Mouse (Mus musculus): ENCODE data around the gene Nmnat2.

The Nmnat2 gene

DNA sequence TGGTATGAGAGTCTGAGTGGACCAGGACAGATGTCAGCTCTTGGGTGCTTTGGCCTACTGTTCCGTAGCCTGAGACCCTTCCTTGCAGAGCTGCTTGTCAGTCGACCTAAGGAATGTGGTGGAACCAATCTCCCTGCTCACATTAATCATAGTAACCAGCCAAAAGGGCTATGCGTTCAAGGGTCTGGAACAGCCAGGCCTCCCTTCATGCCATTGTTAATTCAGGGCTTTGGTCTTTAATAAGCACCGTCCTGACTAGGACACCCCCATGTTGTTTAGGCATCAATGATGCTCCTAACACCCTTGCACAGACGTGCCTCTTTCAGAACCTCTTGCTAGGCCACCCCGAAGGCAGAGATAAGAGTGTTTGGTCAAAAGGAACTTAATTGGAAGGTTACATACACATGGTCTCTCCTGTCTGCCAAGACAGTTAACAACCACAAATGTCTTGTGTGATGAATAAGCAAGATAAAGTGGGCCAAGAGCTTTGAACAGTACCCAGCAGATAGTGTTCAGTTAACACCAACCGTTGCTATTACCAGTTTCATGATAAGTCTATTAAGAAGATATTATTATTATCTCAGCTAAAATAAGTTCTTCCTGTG is 66.3 kb downstream of the Nmnat2 start:
- no peak for DNase-seq

DNA sequence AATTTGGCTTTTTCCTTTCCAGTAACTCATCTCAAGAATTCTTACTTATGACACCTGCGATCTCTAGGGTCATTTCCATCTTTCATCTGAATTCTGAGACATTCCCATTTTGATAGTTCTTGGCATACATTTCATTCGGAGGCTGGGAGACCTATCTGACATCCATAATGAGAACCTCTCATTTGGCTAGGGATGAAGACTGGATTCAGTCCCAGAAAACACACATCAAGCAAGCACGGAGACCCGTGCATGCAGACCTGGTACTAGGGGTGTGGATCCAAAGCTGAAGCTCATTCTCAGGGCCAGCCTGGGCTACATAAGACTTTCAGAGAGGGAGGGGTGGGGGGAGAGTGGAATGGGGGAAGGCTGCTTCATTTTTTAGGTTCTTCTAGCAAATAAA is 68.2 kb downstream of the Nmnat2 start:
- DNase-seq, result no peak

DNA sequence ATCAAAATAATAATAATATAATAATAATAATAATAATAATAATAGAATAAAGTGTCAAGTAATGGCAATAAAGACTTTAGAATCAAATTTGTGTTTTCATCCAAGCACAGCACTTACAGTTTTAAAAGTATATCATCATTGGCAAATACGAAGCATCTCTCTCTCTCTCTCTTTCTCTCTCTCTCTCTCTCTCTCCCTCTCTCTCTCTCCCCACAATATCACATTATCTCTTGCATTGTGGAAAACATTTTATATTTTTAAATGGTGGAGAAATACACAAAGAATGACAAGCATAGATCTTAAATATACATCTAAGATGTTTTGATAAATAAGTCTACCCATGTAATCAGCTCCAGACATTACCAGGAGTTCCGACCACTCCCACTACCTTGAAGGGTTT is 69.1 kb downstream of the Nmnat2 start:
- DNase-seq, result no peak

DNA sequence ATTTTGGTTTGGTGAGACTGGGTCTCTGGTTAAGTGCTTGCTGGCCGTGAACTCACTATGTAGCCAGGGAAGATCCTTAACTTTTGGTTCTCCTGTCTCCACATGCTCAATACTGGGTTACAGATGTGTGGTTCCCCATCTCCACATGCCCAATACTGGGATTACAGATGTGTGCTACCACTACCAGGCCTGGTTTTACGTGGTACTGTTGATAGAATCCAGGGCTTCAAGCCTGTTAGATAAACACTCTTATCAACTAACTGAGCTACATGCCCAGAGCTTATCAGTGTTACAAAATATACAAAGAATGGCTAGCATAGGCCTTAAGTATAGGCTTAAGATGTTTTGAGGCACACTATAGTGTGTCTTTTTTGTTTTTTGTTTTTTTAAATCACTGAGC is 69.7 kb downstream of the Nmnat2 start:
- DNase-seq, result no peak

DNA sequence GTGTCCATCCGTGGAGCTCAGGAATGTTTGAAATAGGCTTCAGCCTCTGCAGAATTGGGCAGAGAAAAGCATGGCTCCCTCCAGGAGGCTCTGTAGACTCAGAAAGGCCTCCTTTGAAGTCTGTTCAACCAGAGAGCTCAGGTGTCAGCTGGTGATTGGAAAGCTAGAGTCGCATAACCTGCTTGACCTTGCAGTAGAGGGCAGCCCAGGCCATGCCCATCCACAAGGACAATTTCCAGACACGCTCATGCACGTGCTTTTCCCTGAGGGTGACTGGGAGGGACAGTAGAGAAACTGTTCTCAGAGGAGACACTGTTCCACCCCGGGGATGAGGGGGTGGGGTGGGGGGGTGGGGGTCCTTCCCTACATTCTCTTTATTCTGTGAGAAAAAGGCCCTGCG is 76.6 kb downstream of the Nmnat2 start:
- DNase-seq, result no peak

DNA sequence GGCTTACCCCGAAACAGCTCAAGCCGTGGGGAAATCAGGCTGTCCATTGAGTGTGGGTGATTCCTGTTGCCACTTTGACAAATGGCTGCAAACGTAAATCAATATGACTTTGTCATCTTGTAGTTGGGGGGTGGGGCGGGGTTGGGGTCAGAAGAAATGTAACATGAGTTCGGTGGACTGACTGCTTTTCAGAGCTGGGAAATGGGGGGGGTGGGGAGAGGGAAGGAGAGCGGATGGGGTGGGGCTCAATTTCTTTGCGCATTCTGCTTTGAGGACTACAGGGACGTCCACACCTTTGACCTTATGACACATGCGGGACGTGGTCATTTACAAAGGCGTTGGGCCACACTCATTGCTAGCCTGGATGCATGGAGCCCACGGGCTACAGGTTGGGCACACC is 77.2 kb downstream of the Nmnat2 start:
- no peak for DNase-seq

DNA sequence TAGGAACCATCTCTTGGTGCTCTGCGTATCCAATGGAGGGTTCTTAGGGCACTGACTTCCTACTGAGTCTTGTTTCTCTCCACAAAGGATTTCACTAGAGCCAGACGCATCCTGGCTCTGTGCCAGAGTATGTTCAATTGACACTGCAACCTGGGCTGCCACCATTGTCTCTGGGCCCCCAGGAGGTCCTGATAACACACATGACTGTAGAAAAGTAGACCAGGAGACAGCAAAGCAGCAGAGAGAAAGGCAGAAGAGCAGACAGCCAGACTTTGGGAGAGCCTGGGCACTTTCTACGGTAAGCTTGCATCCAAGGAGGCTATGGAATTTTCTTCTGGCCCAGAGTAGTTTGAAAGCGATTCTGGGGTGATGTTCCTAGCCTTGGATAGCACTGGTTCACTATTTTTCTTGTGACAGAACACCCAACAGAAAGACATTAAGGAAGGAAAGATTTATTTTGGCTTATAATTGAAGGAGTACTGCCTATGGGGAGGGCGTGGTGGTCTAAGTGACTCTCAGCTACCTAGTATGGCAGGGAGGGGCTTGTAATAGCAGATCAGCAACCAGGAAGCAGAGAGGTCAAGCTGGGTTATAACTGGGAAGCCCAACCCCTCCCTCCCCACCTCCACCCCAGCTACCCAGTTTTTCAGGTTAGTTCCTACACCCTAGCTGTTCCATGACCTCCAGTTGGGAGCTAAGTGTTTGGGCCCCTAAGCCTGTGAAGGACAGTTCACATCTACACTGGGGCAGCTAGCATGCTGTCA is 78.5 kb downstream of the Nmnat2 start:
- DNase-seq, result no peak

DNA sequence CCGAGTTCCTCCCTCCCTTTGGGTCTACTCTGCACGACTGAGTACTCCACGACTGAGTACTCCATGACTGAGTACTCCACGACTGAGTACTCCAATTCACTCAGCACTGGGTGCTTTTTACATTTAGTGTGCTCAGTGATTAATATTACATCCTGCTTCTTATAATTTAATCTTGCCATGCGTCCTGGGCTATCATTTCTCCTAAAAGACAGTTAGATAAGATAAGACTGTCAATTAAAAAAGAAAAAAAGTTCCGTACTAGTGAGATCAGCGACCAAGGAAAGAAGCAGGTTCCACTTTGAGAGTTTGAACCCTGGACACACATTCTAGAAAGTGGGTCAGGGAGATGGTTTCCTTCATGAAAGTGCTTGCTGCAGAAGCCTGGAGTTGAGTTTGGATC is 79.3 kb downstream of the Nmnat2 start:
- DNase-seq, result no peak

DNA sequence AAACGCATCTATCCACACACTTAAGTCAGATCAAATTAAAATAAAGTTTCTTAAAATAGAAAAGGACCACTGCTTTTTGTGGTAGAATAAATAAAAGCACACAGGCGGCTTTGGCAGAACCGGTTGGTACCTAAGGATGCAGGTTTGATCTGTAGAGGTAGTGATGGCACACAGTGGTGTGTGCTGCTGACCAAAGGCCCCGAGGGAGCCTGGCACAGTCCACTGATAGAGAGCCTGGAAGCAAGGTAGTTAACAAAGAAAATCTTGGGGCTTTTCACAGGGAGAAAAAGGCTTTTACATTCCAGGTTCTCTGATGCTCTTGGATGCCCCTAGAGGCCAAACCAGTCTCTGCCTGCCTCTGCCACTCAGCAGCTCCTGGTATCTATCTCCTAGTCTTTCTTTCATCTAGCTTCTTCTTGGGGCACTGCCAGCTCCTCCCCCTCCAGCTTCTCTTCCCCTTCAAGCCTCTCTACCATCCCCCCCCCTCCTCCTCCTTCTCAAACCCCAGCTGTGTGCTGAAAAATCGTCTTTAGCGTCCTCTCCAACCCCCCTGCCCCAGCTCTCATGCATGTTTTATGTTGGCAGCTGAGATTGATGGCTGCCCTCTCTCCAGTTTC is 80.6 kb downstream of the Nmnat2 start:
- peak; percentile 74 for DNase-seq

DNA sequence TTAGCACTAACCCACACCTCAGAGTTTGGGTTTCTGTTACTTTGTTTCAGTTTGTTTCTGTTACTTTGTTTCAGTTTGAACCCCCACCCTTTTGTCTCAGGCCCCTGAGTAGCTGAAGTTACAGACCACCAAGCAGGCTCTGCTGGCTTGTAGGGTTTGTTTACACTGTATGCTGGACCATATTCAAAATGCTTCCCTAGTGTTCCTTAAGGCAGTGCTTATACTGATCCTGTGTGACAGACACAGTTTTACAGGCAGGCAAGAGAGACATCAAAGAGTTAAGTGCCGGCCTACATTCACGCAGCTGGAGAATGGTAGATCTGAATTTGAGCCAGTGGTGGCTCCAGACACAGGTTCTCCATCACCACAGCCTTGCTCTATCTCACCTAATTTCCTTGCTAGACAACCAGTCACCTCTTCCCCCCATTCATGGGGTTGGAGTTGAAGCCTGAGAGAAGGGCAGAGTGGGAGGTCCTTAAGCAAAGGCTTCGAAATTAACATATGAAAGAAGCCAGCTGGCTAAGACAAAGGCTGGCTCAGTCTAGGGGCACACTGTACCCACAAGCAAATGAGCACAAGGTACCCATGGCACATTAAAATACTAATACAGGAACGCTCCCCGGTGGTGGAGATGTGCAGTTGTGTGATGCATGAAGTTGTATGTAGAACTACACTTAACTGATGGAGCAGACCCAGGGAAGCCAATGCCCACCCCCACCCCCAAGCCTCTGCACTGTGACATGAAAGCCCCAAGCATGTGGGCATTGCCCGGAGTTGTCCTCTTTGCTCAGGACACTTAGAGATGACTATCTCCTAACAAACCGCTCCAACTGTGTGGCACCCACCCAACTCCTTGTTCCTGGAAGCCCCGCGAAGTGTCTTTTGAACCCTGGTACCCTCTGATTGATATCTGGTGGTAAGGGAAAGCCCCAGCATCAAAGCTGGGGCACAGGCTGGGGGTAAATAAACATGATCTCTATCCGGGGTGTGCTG is 82.9 kb downstream of the Nmnat2 start:
- no peak for DNase-seq

DNA sequence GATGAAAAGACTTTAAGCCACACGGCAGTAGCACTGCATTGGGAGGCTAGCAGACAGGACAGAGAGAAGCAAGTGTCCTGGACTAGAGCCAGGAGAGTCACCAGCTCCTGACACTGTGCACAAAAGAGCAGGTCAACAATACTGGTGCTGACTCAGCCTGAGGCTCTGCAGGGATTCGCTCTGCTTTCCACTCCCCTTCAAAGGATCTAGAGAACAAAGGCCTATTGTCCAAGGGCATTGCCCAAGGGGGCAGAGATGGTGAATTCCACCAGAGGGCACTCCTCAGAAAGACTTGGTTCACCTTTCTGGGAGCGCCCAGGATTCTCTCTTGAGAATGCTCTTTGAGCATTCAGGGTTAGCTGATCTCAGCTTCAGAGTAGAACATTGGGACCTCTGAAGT is 85.3 kb downstream of the Nmnat2 start:
- DNase-seq, result peak; percentile 64

DNA sequence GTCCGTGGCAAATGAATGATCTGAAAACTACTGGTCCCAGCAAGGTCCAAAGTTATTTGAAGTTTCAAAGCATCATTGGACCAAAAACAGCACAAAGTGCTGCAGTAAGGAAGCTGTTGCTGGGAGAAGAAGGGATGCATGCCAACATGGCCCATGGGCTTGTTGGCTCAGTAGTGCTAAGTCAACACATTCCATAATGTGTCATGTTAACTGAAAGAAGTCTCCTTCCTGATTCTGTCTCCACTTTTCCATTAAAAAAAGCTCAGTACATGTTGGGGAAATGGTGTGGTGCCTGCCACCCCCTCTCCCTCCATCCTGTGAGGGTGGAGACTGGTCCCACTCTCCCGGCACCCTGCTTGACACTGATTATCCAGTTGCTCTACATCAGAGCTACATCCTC is 86.3 kb downstream of the Nmnat2 start:
- DNase-seq, result no peak

DNA sequence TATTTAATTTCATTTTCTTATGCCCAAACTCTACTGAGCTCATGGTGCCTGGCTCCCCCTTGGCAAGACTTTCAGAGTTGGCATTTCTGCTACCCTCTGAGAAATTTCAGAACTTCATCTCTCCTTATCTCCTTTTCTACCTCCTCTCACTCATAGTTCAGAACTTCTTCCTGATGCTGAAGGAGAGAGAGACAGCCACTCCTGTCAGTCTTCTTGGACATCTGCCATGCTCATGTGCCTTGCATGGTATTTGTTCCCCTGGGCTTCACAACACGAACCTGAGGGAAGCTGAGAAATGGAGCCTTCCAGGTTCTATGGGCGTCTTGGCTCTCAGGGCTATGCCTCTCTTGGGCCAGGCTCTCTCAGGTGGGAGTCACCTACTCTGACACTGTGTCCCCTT is 87.5 kb downstream of the Nmnat2 start:
- no peak for DNase-seq

DNA sequence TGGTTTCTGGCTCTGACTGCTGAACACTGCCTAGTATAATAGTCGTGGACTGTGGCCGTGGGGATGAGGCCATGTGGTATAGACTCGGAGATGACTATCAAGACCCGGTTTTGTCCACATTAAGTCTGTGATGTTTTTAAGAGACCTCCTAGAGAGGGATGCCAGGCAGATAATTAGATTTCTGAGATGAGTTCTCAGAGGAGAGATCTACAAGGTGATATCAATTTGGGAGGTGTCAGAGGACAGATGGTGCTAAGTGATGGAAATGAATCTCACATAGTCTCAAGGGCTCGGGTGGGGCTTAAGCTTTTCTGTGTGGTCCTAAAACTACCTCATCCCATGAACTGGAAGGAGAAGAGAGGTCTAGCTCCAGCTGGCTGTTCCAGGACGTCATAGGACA is 88.5 kb downstream of the Nmnat2 start:
- DNase-seq, result no peak

DNA sequence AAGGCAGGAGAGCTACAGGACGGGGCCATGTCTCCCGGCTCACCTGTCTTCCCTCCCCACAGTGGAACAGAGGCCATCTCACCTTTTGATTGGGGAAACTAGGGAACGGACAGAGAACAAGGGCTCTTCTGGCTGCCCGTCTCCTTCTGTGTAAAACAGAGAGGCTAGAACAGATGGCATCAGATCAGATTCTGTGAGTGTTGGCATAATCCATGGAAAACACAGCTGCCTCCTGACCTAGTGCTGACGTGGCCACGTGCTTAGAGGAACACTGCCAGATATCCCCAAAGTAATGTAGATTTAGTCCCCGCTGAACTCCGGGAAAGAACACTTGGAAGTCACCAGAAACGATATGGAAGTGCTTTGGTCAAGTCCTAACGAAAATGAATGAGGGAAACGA is 90.6 kb downstream of the Nmnat2 start:
- DNase-seq, result peak; percentile 68

DNA sequence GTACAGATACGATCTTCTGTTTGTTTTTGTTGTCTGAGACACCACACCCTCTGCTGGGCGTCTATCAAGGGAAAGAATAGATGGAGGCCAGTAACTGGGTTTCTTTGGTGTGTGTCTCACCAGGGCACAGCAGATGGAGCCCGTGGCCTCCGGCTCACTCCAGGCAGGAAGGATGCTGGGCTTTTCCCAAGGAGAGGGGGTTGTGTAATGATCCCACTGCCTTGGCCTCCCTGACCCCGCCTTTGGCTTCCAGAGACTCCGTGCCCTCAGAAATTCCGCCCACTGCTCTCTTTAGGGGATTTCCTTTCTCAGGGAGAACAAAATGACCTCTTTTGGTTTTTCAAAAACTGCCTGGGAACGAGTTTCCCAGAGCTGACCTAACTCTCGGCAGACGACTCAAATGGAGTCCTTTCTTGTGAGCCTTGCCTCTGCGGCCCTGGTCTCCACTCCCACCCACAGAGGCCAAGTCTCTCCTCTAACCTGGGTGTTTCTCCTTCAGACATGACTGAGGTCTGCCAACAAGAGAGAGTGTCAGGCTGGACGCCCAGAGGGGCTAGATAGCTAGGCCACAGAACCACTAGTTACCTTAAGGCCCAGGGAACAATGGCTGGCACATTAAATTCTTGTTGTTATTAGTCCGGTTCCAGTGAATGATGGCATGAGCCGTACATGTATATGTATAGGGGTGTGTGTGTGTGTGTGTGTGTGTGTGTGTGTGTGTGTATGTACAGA is 93.5 kb downstream of the Nmnat2 start:
- peak; percentile 62 for DNase-seq

DNA sequence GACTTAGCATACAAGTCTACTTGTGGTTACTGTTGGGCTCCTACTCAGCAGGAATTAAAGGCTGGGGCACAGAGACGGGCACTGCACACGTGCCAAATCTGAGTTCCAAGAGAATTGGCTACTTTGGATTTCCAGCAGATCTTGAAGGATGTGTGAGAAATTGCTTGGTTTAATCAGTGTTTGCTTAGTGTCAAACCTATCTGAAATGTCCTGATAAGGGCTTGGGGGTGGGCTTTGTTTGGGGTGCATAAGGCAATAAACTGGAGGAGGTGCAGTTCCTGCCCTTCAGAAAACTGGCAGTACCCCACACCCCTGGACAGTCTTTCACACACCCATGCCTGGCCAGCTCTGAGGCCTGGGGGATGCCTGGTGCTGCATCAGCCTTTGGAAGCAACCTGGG is 94.7 kb downstream of the Nmnat2 start:
- no peak for DNase-seq

DNA sequence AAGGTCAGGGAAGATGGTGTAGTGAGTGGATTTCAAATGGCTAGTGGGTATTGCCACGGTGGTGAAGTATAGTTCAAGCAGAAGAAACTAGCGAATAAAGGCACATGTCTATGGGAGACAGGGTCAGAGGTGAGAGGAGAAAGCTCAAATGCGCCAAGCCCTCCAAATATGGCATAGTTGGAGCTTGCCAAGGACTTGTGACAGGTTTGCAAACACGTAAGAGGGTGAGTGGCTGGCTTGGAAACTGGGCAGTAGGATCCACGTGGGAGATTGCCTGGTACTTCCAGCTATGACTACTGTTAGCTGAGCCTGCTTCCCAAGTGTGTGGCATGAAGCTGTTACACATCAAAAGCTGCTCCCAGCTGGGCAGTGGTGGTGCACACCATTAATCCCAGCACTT is 96.7 kb downstream of the Nmnat2 start:
- DNase-seq, result no peak

DNA sequence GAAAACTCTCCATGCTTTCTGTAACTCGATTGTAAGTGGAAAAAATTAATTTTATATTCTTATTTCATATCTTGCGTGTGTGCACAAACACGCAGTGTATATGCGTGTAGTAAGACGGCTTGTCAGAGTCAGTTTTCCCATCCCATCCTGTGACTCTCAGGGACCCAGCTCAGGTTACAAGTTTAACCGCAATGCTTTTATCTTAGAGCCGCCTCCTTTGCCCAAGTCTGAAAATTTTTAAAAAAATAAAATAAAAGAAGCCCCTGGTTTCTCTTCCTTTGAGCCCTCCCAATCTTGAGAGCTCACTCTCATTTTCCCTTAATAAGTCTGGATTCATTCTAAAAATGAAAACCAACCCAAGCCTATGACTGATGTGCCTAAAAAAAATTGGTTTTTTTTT is 98.8 kb downstream of the Nmnat2 start:
- DNase-seq, result no peak

DNA sequence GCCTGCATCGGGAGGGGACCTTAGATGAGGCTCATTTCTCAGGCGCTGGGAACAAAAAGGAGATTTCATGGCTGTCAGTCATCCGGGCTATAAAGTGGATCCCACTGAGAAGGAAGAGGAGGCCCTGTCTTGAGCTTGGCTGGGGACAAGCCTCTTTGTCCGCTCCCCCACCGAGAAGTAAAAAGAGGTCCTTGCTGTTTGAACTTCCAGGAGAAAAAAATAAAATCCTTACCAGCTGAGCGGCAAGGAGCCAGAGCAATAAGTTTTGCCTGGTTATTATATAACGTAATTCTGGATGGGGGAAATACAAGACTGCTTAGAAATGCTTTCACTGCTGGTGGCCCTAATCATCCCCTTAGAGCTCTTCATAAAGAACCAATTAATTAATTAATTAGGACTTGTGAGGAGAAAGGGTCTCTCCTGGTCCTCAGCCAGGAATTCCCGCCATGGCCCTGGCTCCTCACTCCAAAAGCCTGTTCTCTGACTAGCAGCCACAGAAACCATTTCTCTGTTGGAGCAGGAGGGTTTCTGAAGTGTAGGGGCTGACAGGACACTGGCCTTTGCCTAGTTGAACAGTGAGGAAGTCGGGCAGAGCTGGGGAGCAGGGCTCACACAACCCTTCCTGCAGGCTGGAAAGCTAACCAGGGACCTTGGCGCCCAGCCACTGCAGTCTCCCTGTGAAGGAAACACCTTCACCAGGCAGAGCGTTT is 99.5 kb downstream of the Nmnat2 start:
- peak; percentile 79 for DNase-seq

DNA sequence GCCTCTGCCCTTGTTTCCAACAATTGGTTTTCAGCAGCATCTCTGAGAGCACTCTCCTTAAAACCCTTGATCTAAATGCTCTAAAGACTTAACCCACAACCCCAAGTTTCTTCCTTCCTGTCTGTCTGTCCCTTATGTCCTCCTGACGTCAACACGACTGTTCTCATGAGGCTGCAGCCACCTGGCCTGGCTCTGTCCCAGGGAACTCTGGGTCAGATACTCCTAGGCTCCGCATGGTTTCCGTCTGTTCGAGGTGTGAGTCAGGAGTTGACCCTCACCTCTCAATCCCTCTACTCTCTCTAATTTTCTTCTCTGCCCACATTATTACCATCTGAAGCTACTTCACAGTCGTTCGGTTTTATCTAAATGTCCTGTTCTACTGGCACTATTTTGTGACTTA is 103.5 kb downstream of the Nmnat2 start:
- peak; percentile 55 for DNase-seq

DNA sequence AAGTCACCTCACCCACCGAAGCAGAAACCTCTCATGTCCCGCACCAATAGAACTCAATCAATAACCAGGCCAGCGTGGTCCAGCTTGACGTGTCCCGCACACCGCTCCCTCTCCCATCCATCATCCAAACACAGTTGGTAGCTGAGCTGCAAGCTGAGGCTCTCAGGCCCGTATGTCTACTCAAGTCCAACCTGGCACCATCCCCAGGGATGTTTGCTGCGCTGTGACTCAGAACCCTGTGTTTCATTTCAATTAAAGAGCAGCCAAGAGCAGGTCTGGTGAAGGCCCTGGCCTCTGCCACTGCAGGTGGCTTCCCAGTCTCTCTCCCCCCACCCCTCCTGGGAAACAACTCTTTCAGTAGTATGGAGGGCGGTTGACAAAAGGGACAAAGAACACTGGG is 104.8 kb downstream of the Nmnat2 start:
- DNase-seq, result no peak

All from cerebellum, adult 8-10 months (tissue).